Mouse (Mus musculus) forebrain, embryonic 15.5 days (tissue): ENCODE results near the gene Igdcc3. TPM values are rescaled to one million over a fixed set of nuclear protein-coding genes. Genes with fewer than 3 reads are reported as not detected.
"Not testable (repeated sequence)": the region's sequence is repeated elsewhere in the genome, so short reads cannot be mapped to it uniquely, and the experiment has no call there.

Experiments
- ATAC-seq: fragments of 200-750 bp; cut with Nextera tagmentation; replicated peaks from 2 replicates; pipeline ENCODE4 v1.8.0; 2017; ENCODE audit warnings: mild to moderate bottlenecking, moderate TSS enrichment, moderate library complexity
- H3K27ac ChIP-seq: fragments of 300-500 bp; sonication (generic); replicated peaks from 2 replicates; pipeline ENCODE4 v1.5.1; 2015; ENCODE audit warnings: mild to moderate bottlenecking, inconsistent platforms
- H3K27me3 ChIP-seq: fragments of 300-500 bp; sonication (generic); 2 replicates; pipeline ENCODE4 v1.6.1; 2015; ENCODE audit warnings: inconsistent platforms
- H3K36me3 ChIP-seq: fragments of 300-500 bp; sonication (generic); 2 replicates; pipeline ENCODE4 v1.6.1; 2015; ENCODE audit warnings: mild to moderate bottlenecking, inconsistent platforms
- H3K4me1 ChIP-seq: fragments of 300-500 bp; sonication (generic); 2 replicates; pipeline ENCODE4 v1.6.1; 2015; ENCODE audit warnings: inconsistent platforms
- H3K4me2 ChIP-seq: fragments of 300-500 bp; sonication (generic); replicated peaks from 2 replicates; pipeline ENCODE4 v1.6.1; 2015; ENCODE audit warnings: mild to moderate bottlenecking, inconsistent platforms
- H3K4me3 ChIP-seq: fragments of 300-500 bp; sonication (generic); 2 replicates; pipeline ENCODE4 v1.5.1; 2015; ENCODE audit warnings: mild to moderate bottlenecking, inconsistent platforms
- H3K9ac ChIP-seq: fragments of 300-500 bp; sonication (generic); replicated peaks from 2 replicates; pipeline ENCODE4 v1.6.1; 2015; ENCODE audit warnings: mild to moderate bottlenecking, inconsistent platforms
- H3K9me3 ChIP-seq: fragments of 300-500 bp; sonication (generic); 2 replicates; pipeline ENCODE4 v1.6.1; 2016; ENCODE audit warnings: inconsistent platforms
- WGBS: fragments of 180-500 bp; shearing (Covaris S2); methylation state at CpG from one replicate; pipeline ENCODE4 v1.1.7; 2015; ENCODE audit warnings: mixed read lengths; 5-methylcytosine and 5-hydroxymethylcytosine counted together
- polyA plus RNA-seq: library from polyadenylated mRNA; unstranded; fragments of >200 nt; fragmentation: Nextera tagmentation; extraction: Ambion mirVana; gene quantifications from 2 replicates; pipeline ENCODE4 v1.2.1, GENCODE M21; 2015

The Igdcc3 gene
- polyA plus RNA-seq, 1 experiment from 2014 or later = 9.6 TPM

DNA sequence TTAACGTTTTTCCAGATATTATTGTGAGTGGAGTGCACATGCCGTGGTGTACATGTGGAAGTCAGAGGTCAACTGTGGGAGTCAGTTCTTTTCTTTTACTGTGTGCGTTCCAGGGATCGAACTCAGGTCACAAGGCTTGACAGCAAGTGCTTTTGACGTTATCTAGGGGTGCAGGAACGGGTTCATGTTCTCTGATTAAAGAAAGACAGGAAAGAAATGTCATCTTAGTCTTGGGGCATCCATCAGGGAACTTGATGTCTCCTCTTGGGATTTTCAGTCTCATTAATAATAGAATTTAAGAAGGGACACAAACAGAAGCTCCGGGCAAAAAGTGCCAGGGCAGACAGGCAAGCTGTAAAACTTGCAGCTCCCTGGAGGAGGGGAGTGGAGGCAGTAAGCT lies 58.7 kb downstream of the Igdcc3 start:
- Histone ChIP-seq H3K4me3 (no peak overlapping the region), H3K27me3 (no peaks in the 10 kb centered on the region), H3K36me3 (no peaks in the 10 kb centered on the region), H3K4me2 (no peak overlapping the region), H3K27ac (0 out of 2 replicates have a peak overlapping the region, but pooled peaks have one; percentile 27), H3K4me1 (peaks cover 19% of the 10 kb centered on the region), H3K9ac (no peak overlapping the region), H3K9me3 (no peaks in the 10 kb centered on the region)
- no peak for ATAC-seq
- 78% methylated on average over 7 of the region's 7 CpGs for WGBS

DNA sequence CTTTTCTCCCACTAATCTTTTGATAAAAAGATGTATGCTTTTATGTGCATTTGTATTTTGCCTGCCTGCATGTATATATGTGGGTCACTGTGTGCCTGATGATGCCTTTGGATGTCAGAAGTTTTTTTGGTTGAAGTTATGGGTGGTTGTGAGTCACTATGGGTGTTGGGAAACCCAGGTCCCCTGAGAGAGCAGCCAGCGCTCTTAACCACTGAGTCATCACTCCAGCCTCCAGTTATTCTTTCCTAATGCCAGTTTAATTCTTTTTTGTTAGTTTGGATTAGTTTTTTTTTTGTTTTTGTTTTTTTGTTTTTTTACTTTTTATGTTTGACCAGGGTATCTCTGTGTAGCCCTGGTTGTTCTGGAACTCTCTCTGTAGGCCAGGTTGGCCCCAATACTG lies 59.6 kb downstream of the Igdcc3 start:
- WGBS = 63% methylated on average over 1 of the region's 1 CpGs
- Histone ChIP-seq H3K27me3 (no peaks in the 10 kb centered on the region), H3K9ac (no peak overlapping the region), H3K4me3 (no peak overlapping the region), H3K9me3 (no peaks in the 10 kb centered on the region), H3K36me3 (no peaks in the 10 kb centered on the region), H3K4me2 (no peak overlapping the region), H3K4me1 (peaks cover 13% of the 10 kb centered on the region), H3K27ac (0 out of 2 replicates have a peak overlapping the region, but pooled peaks have one; percentile 94)
- ATAC-seq = no peak

DNA sequence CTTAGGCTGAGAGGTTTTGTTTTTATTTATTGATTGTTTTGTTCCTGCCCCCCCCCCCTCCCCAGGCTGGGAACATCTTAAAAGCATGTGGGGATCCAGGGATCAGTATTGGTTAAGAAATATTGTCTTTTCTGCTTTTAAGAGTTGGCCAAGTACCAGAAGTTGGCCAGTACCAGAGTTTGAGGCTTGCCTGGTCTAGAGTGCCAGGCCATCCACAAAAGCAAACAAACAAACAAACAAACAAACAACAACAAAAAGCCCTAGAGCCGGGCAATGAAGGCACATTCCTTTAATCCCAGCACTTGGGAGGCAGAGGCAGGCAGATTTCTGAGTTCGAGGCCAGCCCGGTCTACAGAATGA lies 60.0 kb downstream of the Igdcc3 start:
- 46% methylated on average over 3 of the region's 3 CpGs for WGBS
- Histone ChIP-seq H3K36me3 (no peaks in the 10 kb centered on the region), H3K4me1 (peaks cover 9% of the 10 kb centered on the region), H3K27ac (peak overlapping the region; percentile 94), H3K27me3 (no peaks in the 10 kb centered on the region), H3K9ac (no peak overlapping the region), H3K4me2 (no peak overlapping the region), H3K4me3 (no peak overlapping the region), H3K9me3 (no peaks in the 10 kb centered on the region)
- no peak for ATAC-seq

DNA sequence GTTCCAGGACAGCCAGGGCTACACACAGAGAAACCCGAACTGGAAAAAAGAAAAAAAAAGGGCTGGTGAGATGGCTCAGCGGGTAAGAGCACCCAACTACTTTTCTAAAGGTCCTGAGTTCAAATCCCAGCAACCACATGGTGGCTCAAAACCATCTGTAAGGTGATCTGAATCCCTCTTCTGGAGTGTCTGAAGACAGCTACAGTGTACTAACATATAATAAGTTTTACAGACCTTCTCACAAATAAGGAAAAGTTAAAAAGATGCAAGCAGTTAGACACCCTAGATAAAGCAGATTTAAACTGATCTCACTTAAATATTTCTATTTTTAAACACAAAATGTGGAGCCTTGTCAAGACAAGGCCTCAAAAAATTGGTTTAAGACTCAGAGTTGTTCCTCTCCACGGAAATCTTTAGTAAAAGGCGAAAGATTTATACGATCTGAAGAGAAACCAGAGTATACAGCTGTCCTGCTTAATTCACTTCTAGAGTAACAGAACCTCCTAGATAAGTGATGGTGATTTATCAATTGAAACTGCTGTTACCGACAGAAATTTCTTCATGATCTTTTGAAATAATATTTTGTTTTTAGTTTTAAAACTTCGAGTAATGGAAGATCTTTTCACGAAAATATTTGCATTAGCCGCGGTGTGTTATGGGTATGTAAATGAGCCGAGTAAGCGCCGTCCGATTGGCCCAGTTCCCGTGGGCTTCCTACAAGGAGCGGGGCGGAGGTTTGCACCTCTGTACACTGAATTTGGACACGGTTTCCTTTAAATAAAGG lies 60.6 kb downstream of the Igdcc3 start:
- peak overlapping the region; percentile 59 for H3K4me2 ChIP-seq
- peak overlapping the region; percentile 75 for H3K9ac ChIP-seq
- under 1% methylated on average over 18 of the region's 18 CpGs for WGBS
- H3K4me1 ChIP-seq = peaks cover 4% of the 10 kb centered on the region
- H3K9me3 ChIP-seq = no peaks in the 10 kb centered on the region
- peak overlapping the region; percentile 94 for H3K27ac ChIP-seq
- no peaks in the 10 kb centered on the region for H3K36me3 ChIP-seq
- peak overlapping the region; percentile 53 for H3K4me3 ChIP-seq
- ATAC-seq = peak; percentile 85
- H3K27me3 ChIP-seq = no peaks in the 10 kb centered on the region

DNA sequence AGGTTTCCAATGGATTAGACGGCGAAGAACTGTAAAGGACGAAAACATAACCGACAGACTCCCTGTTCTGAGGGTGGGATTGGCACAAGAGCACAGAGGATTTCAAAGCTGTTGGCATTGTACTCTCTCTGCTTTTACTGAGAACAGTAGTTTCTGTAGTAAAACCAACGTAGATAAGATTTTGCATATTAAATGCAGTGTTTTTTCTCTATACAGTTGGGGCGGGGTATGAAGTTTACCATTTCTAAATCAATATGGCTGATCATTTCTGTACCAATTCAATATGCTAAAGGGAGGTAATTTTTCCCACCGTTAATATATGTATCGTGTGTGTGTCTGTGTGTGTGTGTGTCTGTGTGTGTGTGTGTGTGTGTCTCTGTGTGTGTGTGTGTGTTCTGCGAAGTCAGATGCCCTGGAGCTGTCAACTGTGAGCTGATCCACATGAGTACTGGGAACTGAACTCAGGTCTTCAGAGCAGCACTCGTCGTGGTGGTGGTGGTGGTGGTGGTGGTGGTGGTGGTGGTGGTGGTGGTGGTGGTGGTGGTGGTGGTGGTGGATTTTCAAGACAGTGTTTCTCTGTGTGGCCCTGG lies 61.3 kb downstream of the Igdcc3 start:
- Histone ChIP-seq H3K27ac (peak overlapping the region; percentile 94), H3K9ac (peak overlapping the region; percentile 75), H3K27me3 (no peaks in the 10 kb centered on the region), H3K4me2 (peak overlapping the region; percentile 59), H3K36me3 (no peaks in the 10 kb centered on the region), H3K9me3 (no peaks in the 10 kb centered on the region), H3K4me3 (peak overlapping the region; percentile 53), H3K4me1 (0 out of 2 replicates have a peak, but pooled peaks cover under 1% of the 10 kb centered on the region)
- WGBS = 24% methylated on average over 11 of the region's 11 CpGs
- ATAC-seq = peak; percentile 49

DNA sequence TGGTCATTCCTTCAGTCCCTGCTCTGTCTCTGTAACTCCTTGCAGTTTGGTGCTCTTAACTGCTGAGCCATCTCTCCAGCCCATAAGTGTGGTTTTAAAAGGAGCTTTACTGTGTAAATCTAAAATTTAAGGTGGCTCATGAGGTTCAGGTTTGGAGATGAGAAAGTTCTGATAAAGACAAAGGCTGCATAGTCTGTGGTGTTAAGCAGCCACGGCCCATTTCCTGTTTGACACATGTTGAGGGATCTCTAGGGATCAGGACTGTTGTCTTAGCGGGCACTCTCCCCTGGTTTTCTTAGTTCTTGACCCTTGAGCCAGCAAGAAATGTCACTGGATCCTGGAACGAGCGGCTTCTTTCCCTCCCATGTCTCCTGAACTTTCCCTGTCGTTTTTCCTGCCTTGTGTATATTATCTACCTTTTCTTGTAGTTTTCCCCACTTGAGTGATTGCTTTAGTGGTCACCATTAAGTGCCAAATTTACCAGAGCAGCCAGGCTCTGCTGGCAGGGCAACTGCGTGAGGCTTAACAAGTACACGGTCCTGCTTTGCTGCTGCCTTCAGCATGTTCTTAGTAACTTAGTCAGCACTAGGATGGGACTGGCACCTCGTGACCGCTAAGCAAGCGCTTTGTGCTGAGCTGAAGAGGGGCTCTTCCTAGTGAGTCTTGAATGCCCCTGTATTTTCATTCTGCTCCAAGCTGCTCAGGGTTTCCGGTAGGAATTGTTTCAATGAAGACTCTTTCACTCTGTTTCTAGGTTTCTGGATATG lies 64.2 kb downstream of the Igdcc3 start:
- H3K4me1 ChIP-seq = no peaks in the 10 kb centered on the region
- no peaks in the 10 kb centered on the region for H3K27me3 ChIP-seq
- WGBS = 77% methylated on average over 11 of the region's 11 CpGs
- H3K9me3 ChIP-seq = no peaks in the 10 kb centered on the region
- ATAC-seq = no peak
- no peak overlapping the region for H3K4me3 ChIP-seq
- no peaks in the 10 kb centered on the region for H3K36me3 ChIP-seq
- no peak overlapping the region for H3K27ac ChIP-seq
- H3K4me2 ChIP-seq = no peak overlapping the region
- H3K9ac ChIP-seq = no peak overlapping the region

DNA sequence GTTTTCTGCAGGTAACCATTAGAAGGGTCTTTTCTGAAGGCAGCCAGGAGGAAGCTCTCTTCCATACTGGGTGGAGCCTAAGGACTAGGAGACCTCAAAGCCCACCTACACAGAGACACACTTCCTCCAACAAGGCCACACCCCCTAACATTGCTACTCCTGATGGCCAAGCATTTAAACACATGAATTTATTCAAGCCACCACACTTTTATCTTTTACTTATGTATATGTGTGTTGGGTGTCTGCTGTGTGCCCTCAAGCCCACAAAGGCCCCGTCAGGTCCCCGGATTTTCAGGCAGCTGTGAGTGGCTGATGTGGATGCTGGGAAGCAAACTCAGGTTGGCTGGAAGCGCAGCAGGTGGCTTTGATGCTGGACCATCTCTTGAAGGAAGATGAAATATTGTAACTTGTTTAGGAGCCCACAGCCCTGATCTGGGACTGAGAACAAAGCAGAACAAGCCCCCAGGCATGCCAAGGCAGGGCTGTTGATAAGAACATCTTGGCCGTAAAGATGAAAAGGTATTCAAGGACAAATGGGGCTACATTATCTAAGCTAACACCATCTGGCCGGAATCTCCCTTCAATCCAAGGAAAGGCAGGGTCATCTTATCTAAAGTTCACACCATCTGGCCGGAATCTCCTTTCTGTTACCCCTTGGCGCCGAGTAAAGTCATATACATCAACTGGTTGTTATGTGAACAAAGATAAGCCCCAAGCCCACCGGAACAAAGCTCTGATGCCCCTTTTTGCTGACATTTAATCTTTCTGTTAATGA lies 66.2 kb downstream of the Igdcc3 start:
- H3K4me1 ChIP-seq, H3K9me3 ChIP-seq, H3K4me2 ChIP-seq, H3K36me3 ChIP-seq, H3K27me3 ChIP-seq, H3K9ac ChIP-seq, H3K27ac ChIP-seq, H3K4me3 ChIP-seq, ATAC-seq: not testable (repeated sequence)
- WGBS = 95% methylated on average over 9 of the region's 9 CpGs

DNA sequence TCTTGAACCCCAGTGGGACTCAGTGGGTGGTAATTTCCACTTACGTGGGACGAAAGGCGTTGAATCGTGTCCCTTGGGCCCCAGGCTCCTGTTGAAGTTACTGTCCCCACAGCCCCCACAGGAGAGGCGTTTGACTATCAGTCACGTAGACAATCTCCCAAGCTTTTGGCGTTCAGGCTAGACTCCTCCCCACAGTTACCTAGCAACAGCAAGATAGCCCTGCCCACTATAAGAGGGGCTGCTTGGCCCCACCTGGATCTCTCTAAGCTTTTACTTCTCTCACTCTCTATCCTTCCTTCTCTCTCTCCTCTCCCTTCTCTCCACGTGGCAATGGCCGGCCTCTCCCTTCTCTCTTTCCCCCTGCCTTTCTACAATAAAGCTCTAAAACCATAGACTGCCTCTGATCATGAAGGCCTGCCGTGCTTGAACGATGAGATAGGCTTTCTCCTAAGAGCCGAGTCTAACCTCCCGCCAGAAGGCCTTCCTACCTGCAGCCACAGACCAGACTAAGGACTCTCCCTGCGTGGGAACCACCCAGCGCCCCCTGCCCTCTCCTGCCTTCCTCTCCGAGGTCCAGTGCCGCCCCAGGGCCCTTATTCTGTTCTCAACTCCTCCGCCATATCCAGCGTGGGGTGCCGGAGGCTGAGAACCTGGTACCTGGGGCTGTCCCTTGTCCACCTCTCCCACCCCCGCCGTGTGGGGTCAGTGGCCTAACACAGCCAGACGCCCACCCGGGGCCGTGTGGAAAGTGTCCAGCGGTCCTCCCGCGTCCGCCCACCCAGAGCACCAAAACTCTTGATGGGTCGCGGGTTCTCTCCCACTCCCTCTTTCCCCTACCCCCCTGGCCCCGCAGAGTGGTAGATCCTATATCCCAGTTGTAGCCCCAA lies 67.5 kb downstream of the Igdcc3 start:
- H3K9ac ChIP-seq = no peak overlapping the region
- no peaks in the 10 kb centered on the region for H3K36me3 ChIP-seq
- H3K4me2 ChIP-seq = no peak overlapping the region
- H3K27ac ChIP-seq = no peak overlapping the region
- no peaks in the 10 kb centered on the region for H3K27me3 ChIP-seq
- no peaks in the 10 kb centered on the region for H3K9me3 ChIP-seq
- 90% methylated on average over 32 of the region's 32 CpGs for WGBS
- no peak for ATAC-seq
- no peak overlapping the region for H3K4me3 ChIP-seq
- H3K4me1 ChIP-seq = no peaks in the 10 kb centered on the region

DNA sequence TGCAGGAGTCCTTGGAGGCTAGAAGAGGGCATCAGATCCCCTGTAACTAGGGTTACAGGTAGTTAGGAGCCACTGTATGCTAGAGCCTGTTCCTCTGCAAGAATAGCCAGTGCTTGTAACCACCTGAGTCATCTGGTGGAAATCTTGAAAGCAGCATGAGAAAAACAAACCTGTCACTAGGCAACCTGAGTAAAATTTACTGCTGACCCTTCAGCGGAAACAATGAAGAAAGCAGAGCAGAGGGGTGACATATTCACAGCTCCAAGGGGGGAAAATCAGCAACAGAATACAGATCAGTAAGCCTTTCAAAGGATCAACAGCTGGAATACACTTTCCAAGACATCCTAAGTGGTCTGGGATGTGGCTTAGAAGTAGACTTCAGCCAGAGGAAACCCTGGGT lies 70.6 kb downstream of the Igdcc3 start:
- no peak overlapping the region for H3K9ac ChIP-seq
- H3K9me3 ChIP-seq = no peaks in the 10 kb centered on the region
- H3K4me1 ChIP-seq = peaks cover 8% of the 10 kb centered on the region
- no peaks in the 10 kb centered on the region for H3K27me3 ChIP-seq
- H3K4me2 ChIP-seq = no peak overlapping the region
- H3K4me3 ChIP-seq = no peak overlapping the region
- no peak for ATAC-seq
- WGBS = 53% methylated on average over 1 of the region's 1 CpGs
- no peaks in the 10 kb centered on the region for H3K36me3 ChIP-seq
- H3K27ac ChIP-seq = no peak overlapping the region

DNA sequence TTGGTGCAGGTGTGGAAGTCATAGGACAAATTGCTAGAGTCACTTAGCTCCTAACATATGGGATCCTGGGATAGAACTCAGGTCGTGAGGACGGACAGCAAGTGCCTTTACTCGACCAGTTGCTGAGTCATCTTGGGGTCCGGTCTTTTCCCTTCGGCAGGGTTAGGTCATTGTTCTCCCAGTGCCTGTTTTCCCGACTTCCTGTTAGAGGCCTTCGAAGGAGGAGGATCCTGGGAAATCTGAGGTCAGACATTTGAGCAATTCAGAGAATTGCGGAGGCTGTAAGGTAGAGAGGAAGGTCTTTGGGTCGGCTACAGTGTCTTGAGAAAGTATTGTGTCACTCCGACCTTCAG lies 73.4 kb downstream of the Igdcc3 start:
- Histone ChIP-seq H3K4me1 (peaks cover 8% of the 10 kb centered on the region), H3K4me3 (peak overlapping the region; percentile 73), H3K27me3 (no peaks in the 10 kb centered on the region), H3K4me2 (peak overlapping the region; percentile 93), H3K9me3 (no peaks in the 10 kb centered on the region), H3K27ac (peak overlapping the region; percentile 79; the same call in 1 of the 2 replicates), H3K36me3 (no peaks in the 10 kb centered on the region), H3K9ac (peak overlapping the region; percentile 86; the same call in 1 of the 2 replicates)
- 11% methylated on average over 10 of the region's 10 CpGs for WGBS
- ATAC-seq = no peak
